Mouse (Mus musculus) midbrain, embryonic 16.5 days (tissue): ENCODE data around the gene Ntrk2. TPM values are rescaled to one million over a fixed set of nuclear protein-coding genes. Genes with fewer than 3 reads are reported as not detected.

ENCODE experiments used
- ATAC-seq: fragments of 200-750 bp; cut with Nextera tagmentation; 2 replicates; pipeline ENCODE4 v1.8.0; 2017; ENCODE audit warnings: moderate TSS enrichment
- H3K27ac ChIP-seq: fragments of 300-500 bp; sonication (generic); 2 replicates; pipeline ENCODE4 v1.5.1; 2014; ENCODE audit warnings: mild to moderate bottlenecking, low read length, mixed read lengths
- H3K27me3 ChIP-seq: fragments of 300-500 bp; sonication (generic); 2 replicates; pipeline ENCODE4 v1.6.1; 2014; ENCODE audit warnings: low read depth, low read length, mixed read lengths; ENCODE audit not compliant: control insufficient read depth, insufficient read depth
- H3K36me3 ChIP-seq: fragments of 300-500 bp; sonication (generic); 2 replicates; pipeline ENCODE4 v1.6.1; 2014; ENCODE audit warnings: mild to moderate bottlenecking, low read length, moderate library complexity, mixed read lengths; ENCODE audit not compliant: control insufficient read depth, insufficient read depth
- H3K4me1 ChIP-seq: fragments of 300-500 bp; sonication (generic); 2 replicates; pipeline ENCODE4 v1.6.1; 2014; ENCODE audit warnings: mild to moderate bottlenecking, low read length, mixed read lengths; ENCODE audit not compliant: control insufficient read depth, insufficient read depth
- H3K4me2 ChIP-seq: fragments of 300-500 bp; sonication (generic); 2 replicates; pipeline ENCODE4 v1.6.1; 2014; ENCODE audit warnings: mild to moderate bottlenecking, low read length, mixed read lengths
- H3K4me3 ChIP-seq: fragments of 300-500 bp; sonication (generic); 2 replicates; pipeline ENCODE4 v1.5.1; 2014; ENCODE audit warnings: low read depth, mild to moderate bottlenecking, low read length, moderate library complexity, mixed read lengths
- H3K9ac ChIP-seq: fragments of 300-500 bp; sonication (generic); 2 replicates; pipeline ENCODE4 v1.6.1; 2014; ENCODE audit warnings: low read depth, low read length, mixed read lengths
- H3K9me3 ChIP-seq: fragments of 300-500 bp; sonication (generic); replicated peaks from 2 replicates; pipeline ENCODE4 v1.6.1; 2014; ENCODE audit warnings: mild to moderate bottlenecking, low read length, mixed read lengths; ENCODE audit not compliant: control insufficient read depth, poor library complexity, severe bottlenecking
- WGBS: fragments of 180-500 bp; shearing (Covaris S2); extraction: QIAGEN DNeasy Blood & Tissue Kit; methylation state at CpG from one replicate; pipeline ENCODE4 v1.1.7; 2014; 5-methylcytosine and 5-hydroxymethylcytosine counted together
- polyA plus RNA-seq: library from polyadenylated mRNA; unstranded; fragments of >200 nt; fragmentation: Nextera tagmentation; extraction: Ambion mirVana; gene quantifications from 2 replicates; pipeline ENCODE4 v1.2.1, GENCODE M21; 2015

The Ntrk2 gene
- polyA plus RNA-seq, 1 experiment from 2014 or later = 137 TPM

- H3K27ac ChIP-seq = no peak overlapping the region
- WGBS = 87% methylated on average over 2 of the region's 2 CpGs
- no peaks in the 10 kb centered on the region for H3K36me3 ChIP-seq
- H3K9ac ChIP-seq = no peak overlapping the region
- H3K27me3 ChIP-seq = no peaks in the 10 kb centered on the region
- no peak overlapping the region for H3K4me2 ChIP-seq
- no peaks in the 10 kb centered on the region for H3K9me3 ChIP-seq
- no peak overlapping the region for H3K4me3 ChIP-seq
- no peak for ATAC-seq
- peaks cover 3% of the 10 kb centered on the region for H3K4me1 ChIP-seq
Observed at GRCm38 (mm10) chr13:58997763-58998162, 191.4 kb downstream of the Ntrk2 start.

GRCm38 (mm10) chr13:58999373-59000053 lies 193.1 kb downstream of the Ntrk2 start:
- 60% methylated on average over 11 of the region's 11 CpGs for WGBS
- no peak overlapping the region for H3K4me3 ChIP-seq

GRCm38 (mm10) chr13:59002943-59003806 lies 196.8 kb downstream of the Ntrk2 start:
- no peak for ATAC-seq
- Histone ChIP-seq H3K4me2 (no peak overlapping the region), H3K36me3 (no peaks in the 10 kb centered on the region), H3K4me1 (peaks cover 22% of the 10 kb centered on the region), H3K27me3 (no peaks in the 10 kb centered on the region), H3K9me3 (no peaks in the 10 kb centered on the region), H3K4me3 (no peak overlapping the region), H3K9ac (no peak overlapping the region), H3K27ac (no peak overlapping the region)
- 66% methylated on average over 12 of the region's 12 CpGs for WGBS

More at GRCm38 (mm10) chr13:58999373-59000053, 193.1 kb downstream of the Ntrk2 start:
- ATAC-seq = no peak
- H3K36me3 ChIP-seq = no peaks in the 10 kb centered on the region
- H3K9ac ChIP-seq = no peak overlapping the region
- H3K9me3 ChIP-seq = no peaks in the 10 kb centered on the region
- H3K4me2 ChIP-seq = no peak overlapping the region
- H3K27ac ChIP-seq = 0 out of 2 replicates have a peak overlapping the region, but pooled peaks have one; percentile 10
- no peaks in the 10 kb centered on the region for H3K27me3 ChIP-seq
- H3K4me1 ChIP-seq = peaks cover 20% of the 10 kb centered on the region

- H3K36me3 ChIP-seq = no peaks in the 10 kb centered on the region
- H3K27me3 ChIP-seq = no peaks in the 10 kb centered on the region
- no peak for ATAC-seq
- peaks cover 22% of the 10 kb centered on the region for H3K4me1 ChIP-seq
- H3K9me3 ChIP-seq = no peaks in the 10 kb centered on the region
- 58% methylated on average over 6 of the region's 6 CpGs for WGBS
- H3K4me3 ChIP-seq = no peak overlapping the region
- no peak overlapping the region for H3K27ac ChIP-seq
- H3K9ac ChIP-seq = no peak overlapping the region
- no peak overlapping the region for H3K4me2 ChIP-seq
Observed at GRCm38 (mm10) chr13:59003807-59004173, 197.4 kb downstream of the Ntrk2 start.

GRCm38 (mm10) chr13:59004579-59004978 lies 198.2 kb downstream of the Ntrk2 start:
- H3K27ac ChIP-seq = peak overlapping the region; percentile 1; the same call in 1 of the 2 replicates
- H3K36me3 ChIP-seq = no peaks in the 10 kb centered on the region
- H3K4me3 ChIP-seq = no peak overlapping the region
- no peaks in the 10 kb centered on the region for H3K27me3 ChIP-seq
- no peak overlapping the region for H3K9ac ChIP-seq
- 65% methylated on average over 6 of the region's 6 CpGs for WGBS
- H3K4me1 ChIP-seq = peaks cover 19% of the 10 kb centered on the region
- no peaks in the 10 kb centered on the region for H3K9me3 ChIP-seq
- ATAC-seq = no peak
- no peak overlapping the region for H3K4me2 ChIP-seq

- Histone ChIP-seq H3K4me2 (no peak overlapping the region), H3K4me3 (no peak overlapping the region), H3K4me1 (peaks cover 23% of the 10 kb centered on the region), H3K27ac (peak overlapping the region; percentile 90), H3K36me3 (no peaks in the 10 kb centered on the region), H3K9ac (no peak overlapping the region), H3K27me3 (no peaks in the 10 kb centered on the region), H3K9me3 (no peaks in the 10 kb centered on the region)
- no peak for ATAC-seq
- WGBS = 89% methylated on average over 5 of the region's 5 CpGs
Observed at GRCm38 (mm10) chr13:59009855-59010254, 203.5 kb downstream of the Ntrk2 start.

- Histone ChIP-seq H3K9ac (peak overlapping the region; percentile 49), H3K4me1 (peaks cover 23% of the 10 kb centered on the region), H3K4me2 (peak overlapping the region; percentile 67), H3K4me3 (peak overlapping the region; percentile 26), H3K27ac (peak overlapping the region; percentile 90), H3K36me3 (no peaks in the 10 kb centered on the region), H3K9me3 (no peaks in the 10 kb centered on the region), H3K27me3 (no peaks in the 10 kb centered on the region)
- 3% methylated on average over 16 of the region's 16 CpGs for WGBS
- peak; percentile 79 for ATAC-seq
Observed at GRCm38 (mm10) chr13:59010893-59011529, 204.6 kb downstream of the Ntrk2 start.

GRCm38 (mm10) chr13:59011530-59011903 lies 205.1 kb downstream of the Ntrk2 start:
- 0% methylated on average over 15 of the region's 15 CpGs for WGBS
- peaks cover 23% of the 10 kb centered on the region for H3K4me1 ChIP-seq
- H3K27me3 ChIP-seq = no peaks in the 10 kb centered on the region
- H3K27ac ChIP-seq = peak overlapping the region; percentile 90
- peak overlapping the region; percentile 26 for H3K4me3 ChIP-seq
- peak overlapping the region; percentile 49 for H3K9ac ChIP-seq
- H3K9me3 ChIP-seq = no peaks in the 10 kb centered on the region
- H3K36me3 ChIP-seq = no peaks in the 10 kb centered on the region
- peak overlapping the region; percentile 67 for H3K4me2 ChIP-seq
- peak; percentile 96 for ATAC-seq
